Mouse (Mus musculus) layer of hippocampus, adult 18-20 months (tissue): ENCODE results near the gene Slc5a5. TPM values are rescaled to one million over a fixed set of nuclear protein-coding genes. Genes with fewer than 3 reads are reported as not detected.

Source experiments
- DNase-seq, 2 experiments: peaks; one replicate each; pipeline ENCODE4 v3.0.0; 2022; ENCODE audit warnings: low spot score in 2 of 2
- microRNA-seq, 2 experiments: library from miRNA; unstranded; fragments of <30 nt; microRNA quantifications; one replicate each; pipeline ENCODE4 v1.2.0; 2021
- total RNA-seq, 2 experiments: library from RNA; stranded (reverse); gene quantifications; 2 replicates each; pipeline ENCODE4 v1.2.3; 2021

Gene Slc5a5
- total RNA-seq, 2 experiments from 2014 or later = 11.1 to 12.9 TPM

GRCm38 (mm10) chr8:70836666-70837065 lies 55.9 kb downstream of the Slc5a5 start:
- DNase-seq = no peak

GRCm38 (mm10) chr8:70834071-70834470 lies 58.5 kb downstream of the Slc5a5 start:
- DNase-seq = no peak

- peak in 1 of 2 experiments; percentile 78 for DNase-seq
Observed at GRCm38 (mm10) chr8:70833520-70833919, 59.0 kb downstream of the Slc5a5 start.

GRCm38 (mm10) chr8:70833018-70833482 lies 59.5 kb downstream of the Slc5a5 start:
- no peak for DNase-seq

Small RNAs within 50 kb of the gene (microRNA-seq; reads per million reads assigned to microRNA genes)
- 5.5 to 6.4 reads per million in 2 experiments for gene Mir1969
- 0.98 to 1.5 reads per million in 2 experiments for gene Mir7067

Other genes with a start within 250 kb of the Slc5a5 start
- gene Pgpep1, start 232.4 kb downstream of the Slc5a5 start, total RNA-seq = 10 to 100 TPM; 20.0 to 23.3 TPM
- 10 to 100 TPM; 63.8 to 71.5 TPM for gene Lsm4, start 219.5 kb downstream of the Slc5a5 start, total RNA-seq
- gene Jund, start 193.8 kb downstream of the Slc5a5 start, total RNA-seq = 100 to 1,000 TPM; 186 to 200 TPM
- gene Iqcn, start 189.3 kb downstream of the Slc5a5 start, total RNA-seq = under 1 TPM in 1 of 2 experiments, not detected in 1; 0.07 TPM
- gene Gm3336, start 174.2 kb downstream of the Slc5a5 start, total RNA-seq = not detected
- gene Pde4c, start 169.0 kb downstream of the Slc5a5 start, total RNA-seq = 1 to 10 TPM; 1.0 to 1.3 TPM
- gene Rab3a, start 138.1 kb downstream of the Slc5a5 start, total RNA-seq = 100 to 1,000 TPM; 814 to 823 TPM
- 10 to 100 TPM; 34.5 to 41.1 TPM for gene Mpv17l2, start 131.8 kb downstream of the Slc5a5 start, total RNA-seq
- gene Pik3r2, start 116.0 kb downstream of the Slc5a5 start, total RNA-seq = 100 to 1,000 TPM; 158 to 162 TPM
- gene Mast3, start 87.7 kb downstream of the Slc5a5 start, total RNA-seq = 100 to 1,000 TPM; 439 to 476 TPM
- 1 to 10 TPM in 1 of 2 experiments, under 1 TPM in 1; 0.97 to 1.7 TPM for gene Il12rb1, start 84.3 kb downstream of the Slc5a5 start, total RNA-seq
- 10 to 100 TPM; 15.9 to 27.3 TPM for gene Arrdc2, start 53.0 kb downstream of the Slc5a5 start, total RNA-seq
- gene Kcnn1, start 29.5 kb downstream of the Slc5a5 start, total RNA-seq = 10 to 100 TPM; 19.0 to 20.8 TPM
- gene Ccdc124, start 18.8 kb downstream of the Slc5a5 start, total RNA-seq = 10 to 100 TPM; 93.2 to 98.5 TPM
- 100 to 1,000 TPM; 713 to 785 TPM for gene Rpl18a, start 4.7 kb upstream of the Slc5a5 start, total RNA-seq
- 100 to 1,000 TPM in 1 of 2 experiments, 10 to 100 TPM in 1; 96.3 to 100 TPM for gene Map1s, start 13.2 kb upstream of the Slc5a5 start, total RNA-seq